Mouse (Mus musculus): ENCODE measurements around the gene Vmn1r1.

GRCm38 (mm10) chr1:182164386-182164785 is at the start of gene Vmn1r1:
- TF ChIP-seq CTCF (IDR thresholded peaks at IDR 0.05; ENCODE audit: low read depth, low read length) (no peak), GATA1 (IDR thresholded peaks at IDR 0.05; ENCODE audit: borderline replicate concordance, low read length) (no peak), POLR2AphosphoS5 (IDR thresholded peaks at IDR 0.05; ENCODE audit: insufficient replicate concordance, low read depth, low read length) (no peak), GATA2 (IDR thresholded peaks at IDR 0.05; ENCODE audit: borderline replicate concordance, low read depth, low read length) (no peak), TAL1 (conservative IDR thresholded peaks at IDR 0.05; ENCODE audit: low read depth, low read length) (no peak)
